10 mouse cellular contexts compared by ENCODE assay signal in genomic region chr13:35031684-35032082, GRCm38 (mm10). TPM values are rescaled to one million over a fixed set of nuclear protein-coding genes. Genes with fewer than 3 reads are reported as not detected.
DNase-seq lines count a peak whose midpoint lies in the region; ATAC-seq and TF ChIP-seq lines count a peak whose summit lies in the region.
"Had no signal": no experiment of that assay in that cellular context is flagged by ENCODE, and none has a peak within 500 bp of the region (broad histone marks: within the 10 kb centered on the region; RNA-seq: fewer than 3 reads in every experiment).

No protein-coding gene starts in this region.

- H3K4me1 ChIP-seq in kidney, adult 2 months (ENCODE audit: control insufficient read depth, insufficient read depth, low read length): no peaks in the 10 kb centered on the region; the same call in 1 of the 2 replicates
- H3K4me1 ChIP-seq in CH12.LX (ENCODE audit: control insufficient read depth in 1 of 2, insufficient read depth in 2 of 2): peaks cover 20 to 48% of the 10 kb centered on the region in 2 experiments
- H3K4me1 ChIP-seq in liver, postnatal 0 days (ENCODE audit: insufficient read depth): peaks cover 6% of the 10 kb centered on the region; the same call in 1 of the 2 replicates
- H3K4me1 ChIP-seq: hindbrain, embryonic 10.5 days had no signal

- no peak overlapping the region for H3K9ac ChIP-seq in CH12.LX (ENCODE audit: insufficient read depth, low read depth)
- no peak overlapping the region for H3K9ac ChIP-seq in liver, postnatal 0 days (replicated peaks)

- no peaks in the 10 kb centered on the region for H3K27me3 ChIP-seq in kidney, adult 2 months (replicated peaks; ENCODE audit: control insufficient read depth, insufficient read depth, low read length)
- H3K27me3 ChIP-seq in CH12.LX (replicated peaks): no peaks in the 10 kb centered on the region
- H3K27me3 ChIP-seq in liver, postnatal 0 days (ENCODE audit: insufficient read depth, low read length): no peaks in the 10 kb centered on the region

- TF ChIP-seq CTCF in kidney, adult 2 months (conservative IDR thresholded peaks at IDR 0.05; ENCODE audit: insufficient read depth, insufficient read length, low read depth, low read length): peak; percentile 44
- peak; percentile 33 to 55; a peak in 3 of 4 replicates for TF ChIP-seq CTCF in CH12.LX (conservative IDR thresholded peaks at IDR 0.05 in 1 of 2, IDR thresholded peaks at IDR 0.05 in 1 of 2; ENCODE audit: low read depth in 2 of 2, low read length in 2 of 2)
- TF ChIP-seq CTCF in liver, postnatal 0 days (IDR thresholded peaks at IDR 0.05; ENCODE audit: low read depth): peak; percentile 50

- no peak for TF ChIP-seq POLR2A in kidney, adult 2 months (IDR thresholded peaks at IDR 0.05; ENCODE audit: low read depth, low read length)
- no peak for TF ChIP-seq POLR2A in CH12.LX (IDR thresholded peaks at IDR 0.05; ENCODE audit: low read depth, low read length)

- no peak overlapping the region for H3K4me2 ChIP-seq in CH12.LX (ENCODE audit: insufficient read depth, low read depth, poor library complexity, severe bottlenecking)
- H3K4me2 ChIP-seq in liver, postnatal 0 days (ENCODE audit: low read depth, low read length): no peak overlapping the region

- no peaks in the 10 kb centered on the region for H3K36me3 ChIP-seq in kidney, adult 2 months (ENCODE audit: control insufficient read depth, insufficient read depth, low read length)
- no peaks in the 10 kb centered on the region for H3K36me3 ChIP-seq in CH12.LX (replicated peaks in 1 of 2; ENCODE audit: control insufficient read depth in 1 of 2, insufficient read depth in 1 of 2, low read length in 1 of 2)
- no peaks in the 10 kb centered on the region for H3K36me3 ChIP-seq in liver, postnatal 0 days (replicated peaks; ENCODE audit: insufficient read depth, low read length)
- H3K36me3 ChIP-seq: hindbrain, embryonic 10.5 days had no signal

- peaks cover 2% of the 10 kb centered on the region for H3K9me3 ChIP-seq in CH12.LX (replicated peaks; ENCODE audit: low read length)
- no peaks in the 10 kb centered on the region for H3K9me3 ChIP-seq in liver, postnatal 0 days (ENCODE audit: low read length)
- H3K9me3 ChIP-seq: hindbrain, embryonic 10.5 days had no signal

- no peak overlapping the region for H3K27ac ChIP-seq in kidney, adult 2 months (ENCODE audit: insufficient read depth, low read depth, low read length)
- H3K27ac ChIP-seq in CH12.LX (ENCODE audit: insufficient read depth, low read depth): no peak overlapping the region
- no peak overlapping the region for H3K27ac ChIP-seq in liver, postnatal 0 days (ENCODE audit: low read depth)
- H3K27ac ChIP-seq: hindbrain, embryonic 10.5 days had no signal

- TF ChIP-seq RAD21 in CH12.LX (IDR thresholded peaks at IDR 0.05; ENCODE audit: low read depth, low read length): peak; percentile 22

- no peaks in the 10 kb centered on the region for H3K79me2 ChIP-seq in CH12.LX (replicated peaks; ENCODE audit: control insufficient read depth, extremely low read depth, insufficient read depth, poor library complexity, severe bottlenecking)

- WGBS in kidney, adult 2 months: 79% methylated on average over 4 of the region's 4 CpGs
- 66% methylated on average over 4 of the region's 4 CpGs for WGBS in liver, postnatal 0 days (ENCODE audit: insufficient replicate concordance)

- no peak for ATAC-seq in liver, postnatal 0 days
- ATAC-seq: forebrain, embryonic 16.5 days had no signal

- no peak for TF ChIP-seq EP300 in CH12.LX (IDR thresholded peaks at IDR 0.05; ENCODE audit: low read length)
- no peak for TF ChIP-seq EP300 in liver, postnatal 0 days (IDR thresholded peaks at IDR 0.05; ENCODE audit: low read depth)

- H3K4me3 ChIP-seq in kidney, adult 2 months (ENCODE audit: insufficient read depth, low read depth, low read length): no peak overlapping the region
- no peak overlapping the region for H3K4me3 ChIP-seq in CH12.LX (replicated peaks in 1 of 3; ENCODE audit: low read depth in 2 of 3, low read length in 2 of 3, poor library complexity in 1 of 3)
- H3K4me3 ChIP-seq in liver, postnatal 0 days (ENCODE audit: low read depth, low read length): no peak overlapping the region
- H3K4me3 ChIP-seq: hindbrain, embryonic 10.5 days had no signal

- in situ Hi-C loops in CH12.LX (cut with MboI; ENCODE audit: low pct_ligation_motif_present, low pct_unique_long_range_greater_than_20kb, low sequenced_read_pairs): loop anchor here (25.0 kb wide), 2 partner anchors 731 to 906 kb away; no protein-coding TSS in a partner anchor

- no peak for DNase-seq in kidney, adult 2 months
- no peak for DNase-seq in kidney, adult 8-10 months
- DNase-seq in 3T3-L1 (ENCODE audit: low read depth, low spot score) (peak; percentile 22), CH12.LX (ENCODE audit: extremely low read depth) (no peak)
- no peak for DNase-seq in liver, postnatal 0 days
- no peak for DNase-seq in right cerebral cortex, postnatal 14 days
- DNase-seq in layer of hippocampus, adult 18-20 months (ENCODE audit: low spot score in 2 of 2): no peak
- DNase-seq: cerebellum, adult 8-10 months had no signal

- dilution Hi-C loops in CH12.LX (cut with MboI; ENCODE audit: extremely low pct_ligation_motif_present, extremely low pct_unique_long_range_greater_than_20kb, low sequenced_read_pairs): no loop called here

TF ChIP-seq in CH12.LX, 34 proteins besides CTCF, POLR2A, EP300 and RAD21:
- peak; percentile 28 for TF ChIP-seq SMC3 (IDR thresholded peaks at IDR 0.05; ENCODE audit: low read depth, low read length)
- TF ChIP-seq UBTF (IDR thresholded peaks at IDR 0.05; ENCODE audit: low read depth, low read length): no peak
- no peak for TF ChIP-seq BHLHE40 (IDR thresholded peaks at IDR 0.05; ENCODE audit: low read depth, low read length)

RNA-seq across cellular contexts. Expression of gene Eci2, which starts 4.8 kb away (rescaled TPM):
- 76.2 and 82.5 TPM in 2 replicates for polyA plus RNA-seq in kidney, adult 2 months (2012; rRNA removed)
- total RNA-seq in CH12.LX (2012; rRNA removed) (78.9 and 86.0 TPM in 2 replicates), CH12.LX (2014; rRNA removed) (116 and 125 TPM in 2 replicates)
- polyA plus RNA-seq in CH12.LX (2012; ENCODE audit: insufficient read length, low read depth): 83.3 and 83.7 TPM in 2 replicates
- polyA plus RNA-seq in liver, postnatal 0 days (2015; fragmentation: Nextera tagmentation; extraction: Ambion mirVana): 131 and 132 TPM in 2 replicates
- total RNA-seq in layer of hippocampus, adult 18-20 months (2021): 10 to 100 TPM; 44.0 to 49.8 TPM
